Mouse (Mus musculus) adrenal gland, adult 2 months (tissue): ENCODE data around the gene Rsad2. TPM values are rescaled to one million over a fixed set of nuclear protein-coding genes. Genes with fewer than 3 reads are reported as not detected.

Experiments
- DNase-seq: peaks from one replicate; pipeline ENCODE4 v3.0.0; 2021
- microRNA-seq, 2 experiments: library from miRNA; unstranded; fragments of <30 nt; microRNA quantifications; one replicate each; pipeline ENCODE4 v1.2.0; 2021
- polyA plus RNA-seq: library from polyadenylated mRNA; depleted of rRNA; stranded (reverse); fragments of >200 nt; gene quantifications from 2 replicates; pipeline ENCODE4 v1.2.3, GENCODE M21; 2012; rRNA removed
- total RNA-seq, 2 experiments: library from RNA; stranded (reverse); gene quantifications; 2 replicates each; pipeline ENCODE4 v1.2.3; 2021

The Rsad2 gene
- total and polyA plus RNA-seq, 3 experiments = 5.1 to 23.4 (median 7.6) TPM

DNA sequence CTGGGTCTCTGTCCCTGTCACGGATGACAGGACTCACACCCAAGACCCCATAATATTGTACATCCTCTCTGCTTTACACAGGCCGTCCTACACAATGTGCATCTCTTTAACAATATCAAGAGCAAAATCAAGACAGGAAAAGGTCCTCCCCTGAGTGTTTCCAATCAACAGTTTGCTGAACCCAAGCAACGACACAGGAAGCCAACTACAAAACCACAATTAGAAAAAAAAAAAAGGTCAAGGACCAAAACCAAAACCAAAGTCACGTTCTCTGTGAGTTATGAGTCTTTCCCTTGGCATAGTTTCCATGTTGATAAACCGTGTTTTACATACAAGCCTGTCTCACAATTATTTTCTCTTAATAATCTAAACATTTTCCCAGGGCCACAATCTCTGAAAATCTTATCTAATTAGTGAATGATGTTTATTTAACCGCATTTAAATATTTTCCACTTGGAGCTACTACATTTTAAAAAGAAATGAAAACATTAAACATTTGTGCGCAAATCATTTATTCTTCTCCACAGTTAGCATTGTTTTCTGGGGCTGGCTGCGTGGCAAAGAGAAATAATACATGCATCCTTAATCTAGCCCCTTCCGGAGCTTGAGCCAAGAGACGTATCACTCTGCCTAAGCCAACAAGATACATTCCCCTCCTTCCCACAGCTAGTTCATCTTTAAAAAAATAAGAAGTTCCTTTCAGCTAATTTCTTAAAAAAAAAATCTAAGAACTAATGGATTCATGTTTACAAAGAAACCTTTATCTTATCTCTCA lies 54.4 kb downstream of the Rsad2 start:
- peak; percentile 49 for DNase-seq

DNA sequence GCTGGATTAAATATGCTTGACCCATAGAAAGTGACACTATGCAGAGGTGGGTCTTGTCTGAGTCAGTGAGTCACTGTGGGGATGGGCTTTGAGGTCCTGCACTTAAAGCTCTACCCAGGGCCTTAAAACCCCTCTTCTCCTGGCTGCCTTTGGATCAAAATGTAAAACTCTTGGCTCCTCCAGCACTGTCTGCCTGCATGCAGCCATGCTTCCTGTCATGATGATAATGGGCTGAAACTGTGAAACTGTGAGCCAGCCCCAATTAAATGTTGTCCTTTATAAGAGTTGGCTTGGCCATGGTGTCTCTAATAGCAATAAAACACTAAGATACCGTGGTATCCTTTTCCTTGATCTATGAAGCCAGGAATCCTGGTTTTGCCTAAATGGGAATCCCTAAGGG lies 55.0 kb downstream of the Rsad2 start:
- no peak for DNase-seq

DNA sequence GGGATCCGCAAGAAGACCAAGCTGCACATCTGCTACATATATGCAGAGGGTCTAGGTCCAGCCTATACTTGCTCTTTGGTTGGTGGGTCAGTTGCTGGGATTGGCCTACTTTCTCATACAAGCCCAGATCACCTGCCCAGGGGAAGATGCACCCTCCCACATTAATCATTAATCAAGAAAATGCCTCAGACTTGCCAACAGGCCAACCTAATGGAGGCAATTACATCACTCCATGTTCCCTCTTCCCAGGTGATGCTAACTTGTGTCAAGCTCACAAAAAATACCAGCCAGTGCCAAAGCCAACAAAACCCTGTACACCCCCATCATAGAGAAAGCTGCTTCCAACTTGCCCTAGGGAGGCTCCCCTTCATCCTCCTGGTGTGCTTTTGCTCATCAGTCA lies 55.5 kb downstream of the Rsad2 start:
- no peak for DNase-seq

DNA sequence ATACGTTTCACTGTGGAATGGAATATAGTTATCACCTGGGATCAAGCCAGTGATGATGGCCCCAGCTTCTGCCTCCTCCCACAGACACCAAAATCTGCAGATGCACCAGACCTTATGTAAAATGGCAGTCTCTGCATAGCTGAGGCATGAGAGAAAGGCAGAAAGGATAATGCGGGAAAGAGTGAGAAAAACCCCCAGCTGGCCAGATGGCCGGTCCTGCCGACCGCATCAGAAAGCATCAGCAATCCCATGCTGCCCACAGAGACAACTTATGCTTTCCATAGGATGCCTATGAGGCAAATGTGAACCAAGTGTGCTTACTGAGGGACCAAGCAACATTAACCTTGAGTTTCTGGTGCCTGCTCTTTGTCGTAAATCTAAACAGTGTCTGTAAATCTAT lies 56.9 kb downstream of the Rsad2 start:
- DNase-seq = no peak

DNA sequence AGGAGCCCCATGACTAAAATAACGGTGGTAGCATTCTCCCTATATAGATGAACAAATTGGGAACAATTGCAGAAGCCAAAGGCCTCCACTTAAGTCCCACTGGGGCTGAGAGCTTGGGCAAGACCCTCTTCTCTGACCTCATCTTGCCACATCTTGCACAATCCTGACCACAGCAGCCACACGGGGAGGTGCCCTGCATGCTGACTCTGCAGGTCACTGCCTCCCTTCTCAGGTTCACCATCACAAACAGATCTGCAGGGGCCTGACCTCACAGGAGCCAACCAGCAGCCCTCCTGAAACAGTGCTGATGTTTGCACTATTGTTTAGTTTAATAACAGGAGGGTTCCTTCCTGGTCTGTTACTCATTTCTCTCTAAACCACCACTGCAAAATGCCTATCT lies 57.7 kb downstream of the Rsad2 start:
- peak; percentile 71 for DNase-seq

DNA sequence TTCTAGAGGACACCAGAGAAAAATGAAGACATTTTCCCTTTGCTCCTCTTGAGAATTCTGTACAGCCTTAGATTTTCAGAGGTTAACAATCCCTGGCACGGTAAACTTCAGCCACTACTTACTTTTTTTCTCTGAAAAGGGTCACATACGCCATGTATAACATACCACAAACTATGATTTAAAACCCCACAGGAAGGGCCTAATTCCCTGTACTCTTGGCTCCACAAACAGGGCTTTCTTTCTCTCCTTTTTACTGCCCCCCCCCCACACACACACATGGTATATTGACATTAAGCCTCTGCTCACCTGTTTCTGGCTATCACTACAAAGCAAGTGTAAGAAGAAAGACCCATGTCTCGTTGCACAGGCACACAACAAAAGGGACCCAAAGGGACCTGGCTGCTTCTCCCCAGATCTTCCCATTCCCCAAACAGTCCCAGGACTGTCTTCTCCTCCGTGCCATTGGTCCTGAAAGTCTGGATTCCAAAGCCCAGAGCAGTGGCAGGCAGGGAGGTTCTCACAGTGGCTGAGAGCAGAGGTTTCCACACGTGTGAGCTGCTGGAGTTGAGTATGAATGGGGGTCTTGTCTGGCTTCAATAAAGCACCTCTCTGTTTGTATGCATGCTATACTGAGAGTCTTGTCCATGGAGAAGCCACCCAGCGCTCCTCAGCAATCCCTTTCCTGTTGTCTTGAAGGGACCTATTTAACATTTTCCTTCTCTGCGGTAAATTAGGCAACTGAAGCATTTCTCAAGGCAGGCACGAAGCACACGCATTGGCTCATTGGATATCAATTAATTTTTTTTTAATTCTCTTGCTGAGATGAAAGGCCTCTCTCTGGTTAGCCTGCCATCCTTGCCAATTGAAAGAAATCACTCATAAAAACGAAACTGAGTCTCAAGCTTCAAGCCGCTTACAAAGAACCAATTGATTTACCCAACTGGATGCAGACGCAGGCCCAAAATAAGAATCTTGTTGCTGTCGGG lies 61.5 kb downstream of the Rsad2 start:
- no peak for DNase-seq

DNA sequence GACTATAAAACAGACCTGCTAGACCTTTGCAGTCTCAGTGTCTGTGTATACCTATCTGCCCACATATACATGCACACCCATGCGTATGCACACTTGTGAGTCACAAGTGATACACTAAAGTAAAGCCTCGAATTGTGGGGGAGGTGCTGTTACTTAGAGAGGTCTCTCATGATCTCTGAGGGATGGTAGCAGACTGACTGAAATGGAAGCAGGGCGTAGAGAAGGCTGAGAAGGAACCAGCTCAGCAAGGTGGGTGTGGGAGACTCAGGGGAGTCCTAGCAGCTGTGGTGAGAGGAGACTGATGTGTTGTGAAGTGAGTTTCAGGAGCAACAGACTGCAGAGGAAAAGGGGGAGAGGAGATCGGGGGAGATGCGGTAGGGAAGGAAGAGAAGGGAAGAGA lies 63.0 kb downstream of the Rsad2 start:
- DNase-seq = no peak

Small RNA genes within 50 kb of the gene (microRNA-seq; reads per million reads assigned to microRNA genes)
- gene Mir6538 = 26.5 to 26.6 reads per million in 2 experiments

Other genes starting within 250 kb of the Rsad2 start
- gene Rnf144a, start 41.2 kb downstream of the Rsad2 start, total RNA-seq = 10 to 100 TPM; 21.2 to 22.1 TPM
- 7.9 and 10.5 TPM in 2 replicates for gene Rnf144a, start 41.2 kb downstream of the Rsad2 start, polyA plus RNA-seq
- 10 to 100 TPM; 11.1 to 19.5 TPM for gene Cmpk2, start 12.8 kb upstream of the Rsad2 start, total RNA-seq
- gene Cmpk2, start 12.8 kb upstream of the Rsad2 start, polyA plus RNA-seq = 19.3 and 20.4 TPM in 2 replicates